Mouse (Mus musculus): Measurements from ENCODE around the gene Fig4. TPM values are rescaled to one million over a fixed set of nuclear protein-coding genes. Genes with fewer than 3 reads are reported as not detected.

Fig4 gene
- total RNA-seq, 1 experiment = 24.6 TPM

DNA sequence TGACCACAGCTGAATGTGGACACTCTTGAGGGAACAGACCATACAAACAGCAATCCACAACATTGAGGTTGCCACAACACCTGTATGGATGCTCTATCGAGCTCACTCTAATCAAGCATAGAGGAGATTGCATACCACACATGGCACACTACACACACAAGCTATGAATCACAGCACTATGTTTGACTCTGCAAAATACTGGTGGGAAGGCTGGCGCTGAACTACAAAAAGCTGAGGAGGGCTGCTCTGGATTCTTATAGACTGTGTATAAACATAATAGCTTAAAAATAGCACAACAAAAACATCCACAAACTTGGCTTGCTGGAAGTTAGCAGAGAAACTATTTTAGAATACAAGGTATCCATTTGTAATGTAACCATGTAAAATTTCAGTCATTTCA lies 22.3 kb downstream of the Fig4 start:
- Histone ChIP-seq H3K9ac (ENCODE audit: insufficient read depth, low read depth, low read length, poor library complexity, severe bottlenecking) (no peak overlapping the region), H3K9me3 (ENCODE audit: control insufficient read depth, insufficient read depth, low read depth, low read length) (no peaks in the 10 kb centered on the region), H3K4me3 (ENCODE audit: insufficient read depth in 1 of 2, low read depth in 1 of 2, low read length in 2 of 2, poor library complexity in 1 of 2, severe bottlenecking in 1 of 2) (no peak overlapping the region), H3K36me3 (ENCODE audit: control insufficient read depth, insufficient read depth, low read length, poor library complexity, severe bottlenecking) (no peaks in the 10 kb centered on the region; the same call in 1 of the 2 replicates), H3K27ac (ENCODE audit: insufficient read depth, low read depth, low read length, poor library complexity, severe bottlenecking) (no peak overlapping the region), H3K4me1 (ENCODE audit: control insufficient read depth in 2 of 2, insufficient read depth in 2 of 2, low read length in 2 of 2, poor library complexity in 1 of 2) (no peaks in the 10 kb centered on the region)
- in situ Hi-C loops (cut with MboI; ENCODE audit: low sequenced_read_pairs in 2 of 2, unreplicated experiment in 2 of 2) = no loop called here
- no peak for TF ChIP-seq CHD2 (IDR thresholded peaks at IDR 0.05; ENCODE audit: low read depth, low read length)
- TF ChIP-seq MAFK (IDR thresholded peaks at IDR 0.05; ENCODE audit: insufficient read depth, low read depth, low read length) = no peak
- no peak for TF ChIP-seq ZNF384 (IDR thresholded peaks at IDR 0.05; ENCODE audit: low read depth, low read length)
- DNase-seq (ENCODE audit: low read depth, low spot score) = no peak

DNA sequence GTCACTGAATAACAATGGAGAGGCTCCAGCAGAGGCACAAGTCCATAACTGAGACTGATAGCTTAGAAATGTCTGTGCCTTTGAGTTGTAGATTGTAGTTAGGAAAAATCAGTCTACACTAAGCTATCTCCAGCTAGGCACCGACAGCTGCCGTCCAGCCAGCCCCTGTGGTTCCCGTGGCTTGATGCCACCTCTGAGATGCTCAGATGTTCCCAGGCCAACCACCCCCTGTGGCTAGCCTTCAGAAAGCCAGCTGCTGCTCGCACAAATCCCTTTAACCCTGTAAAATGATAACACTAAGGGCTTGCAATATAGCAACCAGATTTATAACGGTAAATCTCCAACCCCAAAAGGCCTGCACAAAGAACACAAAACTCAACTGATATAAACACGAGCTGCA lies 22.9 kb downstream of the Fig4 start:
- TF ChIP-seq ZNF384 (IDR thresholded peaks at IDR 0.05; ENCODE audit: low read depth, low read length) (no peak), HCFC1 (IDR thresholded peaks at IDR 0.05; ENCODE audit: borderline replicate concordance, insufficient read depth, low read length) (no peak), ZC3H11A (IDR thresholded peaks at IDR 0.05; ENCODE audit: borderline replicate concordance, low read depth, low read length) (no peak), CHD2 (IDR thresholded peaks at IDR 0.05; ENCODE audit: low read depth, low read length) (no peak), MAFK (IDR thresholded peaks at IDR 0.05; ENCODE audit: insufficient read depth, low read depth, low read length) (no peak)
- Histone ChIP-seq H3K36me3 (ENCODE audit: control insufficient read depth, insufficient read depth, low read length, poor library complexity, severe bottlenecking) (no peaks in the 10 kb centered on the region; the same call in 1 of the 2 replicates), H3K9ac (ENCODE audit: insufficient read depth, low read depth, low read length, poor library complexity, severe bottlenecking) (no peak overlapping the region), H3K9me3 (ENCODE audit: control insufficient read depth, insufficient read depth, low read depth, low read length) (no peaks in the 10 kb centered on the region), H3K4me3 (ENCODE audit: insufficient read depth in 1 of 2, low read depth in 1 of 2, low read length in 2 of 2, poor library complexity in 1 of 2, severe bottlenecking in 1 of 2) (no peak overlapping the region), H3K4me1 (ENCODE audit: control insufficient read depth in 2 of 2, insufficient read depth in 2 of 2, low read length in 2 of 2, poor library complexity in 1 of 2) (no peaks in the 10 kb centered on the region), H3K27ac (ENCODE audit: insufficient read depth, low read depth, low read length, poor library complexity, severe bottlenecking) (no peak overlapping the region)
- in situ Hi-C loops (cut with MboI; ENCODE audit: low sequenced_read_pairs in 2 of 2, unreplicated experiment in 2 of 2) = no loop called here
- DNase-seq (ENCODE audit: low read depth, low spot score) = no peak

DNA sequence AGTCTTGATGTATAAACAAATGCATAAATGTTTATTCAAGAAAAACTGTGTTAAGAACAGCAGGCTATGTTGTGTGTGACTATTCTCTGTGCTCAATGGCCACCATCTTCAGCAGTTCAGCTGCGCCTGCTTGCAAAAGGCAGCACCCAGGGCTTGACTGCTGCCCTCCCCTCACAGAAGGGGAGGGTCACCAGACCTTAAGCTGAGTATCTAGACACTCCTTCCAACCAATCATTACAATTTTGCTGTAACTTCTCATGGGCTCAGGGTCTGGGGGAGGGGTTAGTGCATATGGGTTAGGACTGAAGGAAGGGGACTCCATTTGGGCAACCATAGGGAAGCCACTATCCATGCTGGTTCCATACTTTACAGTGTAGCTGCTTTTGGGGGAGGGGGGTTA lies 24.3 kb downstream of the Fig4 start:
- Histone ChIP-seq H3K36me3 (ENCODE audit: control insufficient read depth, insufficient read depth, low read length, poor library complexity, severe bottlenecking) (no peaks in the 10 kb centered on the region; the same call in 1 of the 2 replicates), H3K27ac (ENCODE audit: insufficient read depth, low read depth, low read length, poor library complexity, severe bottlenecking) (no peak overlapping the region), H3K4me3 (ENCODE audit: insufficient read depth in 1 of 2, low read depth in 1 of 2, low read length in 2 of 2, poor library complexity in 1 of 2, severe bottlenecking in 1 of 2) (no peak overlapping the region), H3K4me1 (ENCODE audit: control insufficient read depth in 2 of 2, insufficient read depth in 2 of 2, low read length in 2 of 2, poor library complexity in 1 of 2) (no peaks in the 10 kb centered on the region), H3K9ac (ENCODE audit: insufficient read depth, low read depth, low read length, poor library complexity, severe bottlenecking) (no peak overlapping the region), H3K9me3 (ENCODE audit: control insufficient read depth, insufficient read depth, low read depth, low read length) (no peaks in the 10 kb centered on the region)
- in situ Hi-C loops (cut with MboI; ENCODE audit: low sequenced_read_pairs in 2 of 2, unreplicated experiment in 2 of 2) = no loop called here
- TF ChIP-seq CHD2 (IDR thresholded peaks at IDR 0.05; ENCODE audit: low read depth, low read length) = no peak
- no peak for DNase-seq (ENCODE audit: low read depth, low spot score)

DNA sequence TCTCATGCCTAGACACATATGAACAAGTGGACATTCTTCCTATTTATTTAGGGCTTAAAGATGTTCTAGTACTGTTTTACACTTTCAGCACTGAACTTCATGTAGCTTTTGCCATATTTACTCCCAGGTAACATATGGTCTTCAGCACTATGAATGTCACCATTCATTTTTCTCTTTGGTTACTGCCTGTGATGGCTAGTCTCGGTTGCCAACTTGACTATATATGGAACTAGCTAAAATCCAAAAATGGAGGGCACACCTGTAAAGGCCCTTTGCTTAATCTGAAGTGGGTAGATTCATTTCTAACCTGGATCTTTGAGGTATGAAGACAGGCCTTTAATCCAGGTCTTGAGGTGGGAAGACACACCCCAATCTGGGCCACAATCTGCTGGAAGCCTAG lies 28.2 kb downstream of the Fig4 start:
- no peaks in the 10 kb centered on the region for H3K4me1 ChIP-seq (ENCODE audit: control insufficient read depth in 2 of 2, insufficient read depth in 2 of 2, low read length in 2 of 2, poor library complexity in 1 of 2)
- no peak overlapping the region for H3K4me3 ChIP-seq (ENCODE audit: insufficient read depth in 1 of 2, low read depth in 1 of 2, low read length in 2 of 2, poor library complexity in 1 of 2, severe bottlenecking in 1 of 2)
- H3K9me3 ChIP-seq (ENCODE audit: control insufficient read depth, insufficient read depth, low read depth, low read length) = no peaks in the 10 kb centered on the region
- no peak overlapping the region for H3K9ac ChIP-seq (ENCODE audit: insufficient read depth, low read depth, low read length, poor library complexity, severe bottlenecking)
- no peak for DNase-seq (ENCODE audit: low read depth, low spot score)
- H3K36me3 ChIP-seq (ENCODE audit: control insufficient read depth, insufficient read depth, low read length, poor library complexity, severe bottlenecking) = no peaks in the 10 kb centered on the region; the same call in 1 of the 2 replicates
- in situ Hi-C loops (cut with MboI; ENCODE audit: low sequenced_read_pairs in 2 of 2, unreplicated experiment in 2 of 2) = no loop called here
- H3K27ac ChIP-seq (ENCODE audit: insufficient read depth, low read depth, low read length, poor library complexity, severe bottlenecking) = no peak overlapping the region
- TF ChIP-seq CHD2 (IDR thresholded peaks at IDR 0.05; ENCODE audit: low read depth, low read length) (no peak), ZC3H11A (IDR thresholded peaks at IDR 0.05; ENCODE audit: borderline replicate concordance, low read depth, low read length) (no peak), ZNF384 (IDR thresholded peaks at IDR 0.05; ENCODE audit: low read depth, low read length) (no peak), HCFC1 (IDR thresholded peaks at IDR 0.05; ENCODE audit: borderline replicate concordance, insufficient read depth, low read length) (no peak), MAFK (IDR thresholded peaks at IDR 0.05; ENCODE audit: insufficient read depth, low read depth, low read length) (no peak)

DNA sequence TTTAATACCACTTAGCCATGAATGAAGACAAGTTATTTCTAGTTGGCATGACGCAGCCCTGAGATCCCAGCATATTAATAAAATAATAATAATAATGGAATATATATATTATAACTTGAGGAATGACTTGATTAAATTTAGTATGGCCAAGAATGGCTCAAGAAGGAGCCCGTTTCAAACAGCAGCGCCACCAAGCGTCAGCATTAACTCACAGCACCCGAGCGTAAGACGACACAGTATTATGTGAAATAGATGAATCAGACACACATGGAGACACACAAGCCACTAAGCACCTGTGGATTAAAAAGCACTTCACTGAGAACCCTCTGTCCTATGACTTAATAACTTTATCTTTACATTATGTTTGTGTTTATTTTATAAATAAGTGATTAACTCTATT lies 31.2 kb downstream of the Fig4 start:
- in situ Hi-C loops (cut with MboI; ENCODE audit: low sequenced_read_pairs in 2 of 2, unreplicated experiment in 2 of 2) = no loop called here
- no peaks in the 10 kb centered on the region for H3K4me1 ChIP-seq (ENCODE audit: control insufficient read depth in 2 of 2, insufficient read depth in 2 of 2, low read length in 2 of 2, poor library complexity in 1 of 2)
- H3K27ac ChIP-seq (ENCODE audit: insufficient read depth, low read depth, low read length, poor library complexity, severe bottlenecking) = no peak overlapping the region
- peak; percentile 37 for DNase-seq (ENCODE audit: low read depth, low spot score)
- no peaks in the 10 kb centered on the region; the same call in 1 of the 2 replicates for H3K36me3 ChIP-seq (ENCODE audit: control insufficient read depth, insufficient read depth, low read length, poor library complexity, severe bottlenecking)
- no peaks in the 10 kb centered on the region for H3K9me3 ChIP-seq (ENCODE audit: control insufficient read depth, insufficient read depth, low read depth, low read length)
- TF ChIP-seq ZC3H11A (IDR thresholded peaks at IDR 0.05; ENCODE audit: borderline replicate concordance, low read depth, low read length) (peak; percentile 42; the same call in 1 of the 2 replicates), CHD2 (IDR thresholded peaks at IDR 0.05; ENCODE audit: low read depth, low read length) (no peak)
- H3K4me3 ChIP-seq (ENCODE audit: insufficient read depth in 1 of 2, low read depth in 1 of 2, low read length in 2 of 2, poor library complexity in 1 of 2, severe bottlenecking in 1 of 2) = no peak overlapping the region
- no peak overlapping the region for H3K9ac ChIP-seq (ENCODE audit: insufficient read depth, low read depth, low read length, poor library complexity, severe bottlenecking)
